Mouse (Mus musculus): ENCODE measurements around the gene Raly. TPM values are rescaled to one million over a fixed set of nuclear protein-coding genes. Genes with fewer than 3 reads are reported as not detected.

Gene Raly
- total RNA-seq, 2 experiments from 2014 or later: 188 to 189 TPM

Other genes starting within 250 kb of the Raly start
- under 1 TPM; 0.44 to 0.80 TPM for gene 1700003F12Rik, start 244.0 kb upstream of the Raly start, total RNA-seq (2021)
- gene Actl10, start 239.3 kb upstream of the Raly start, total RNA-seq (2021): under 1 TPM; 0.25 to 0.29 TPM
- 1 to 10 TPM; 1.8 to 2.1 TPM for gene Necab3, start 232.2 kb upstream of the Raly start, total RNA-seq (2021)
- 10 to 100 TPM; 16.6 TPM for gene E2f1, start 221.2 kb upstream of the Raly start, total RNA-seq (2021)
- gene Pxmp4, start 187.4 kb upstream of the Raly start, total RNA-seq (2021): 10 to 100 TPM; 15.7 to 20.9 TPM
- gene Zfp341, start 177.8 kb upstream of the Raly start, total RNA-seq (2021): 1 to 10 TPM; 2.5 to 2.6 TPM
- gene 4930519P11Rik, start 177.7 kb upstream of the Raly start, total RNA-seq (2021): under 1 TPM; 0.60 to 0.83 TPM
- 100 to 1,000 TPM; 116 to 126 TPM for gene Chmp4b, start 139.4 kb upstream of the Raly start, total RNA-seq (2021)
- not detected for gene Gm14214, start 21.1 kb upstream of the Raly start, total RNA-seq (2021)
- gene a, start 306 bp downstream of the Raly start, total RNA-seq (2021): not detected
- gene Eif2s2, start 101.8 kb downstream of the Raly start, total RNA-seq (2021): 100 to 1,000 TPM in 1 of 2 experiments, 10 to 100 TPM in 1; 93.3 to 108 TPM
- not detected for gene Gm14226, start 227.2 kb downstream of the Raly start, total RNA-seq (2021)